Mouse (Mus musculus) right cerebral cortex, postnatal 25 days (tissue): Measurements from ENCODE around the gene Cybrd1.

Experiments used
- DNase-seq: peaks from one replicate; pipeline ENCODE4 v3.0.0; 2022

Cybrd1 gene

GRCm38 (mm10) chr2:71123591-71123990 lies 5.9 kb downstream of the Cybrd1 start:
- DNase-seq = no peak

- no peak for DNase-seq
These were observed 10.2 kb downstream of the Cybrd1 start for GRCm38 (mm10) chr2:71127779-71128534.

- no peak for DNase-seq
These were observed 12.6 kb downstream of the Cybrd1 start for GRCm38 (mm10) chr2:71130366-71130765.

GRCm38 (mm10) chr2:71131866-71132496 lies 14.3 kb downstream of the Cybrd1 start:
- no peak for DNase-seq

- no peak for DNase-seq
These were observed 16.4 kb downstream of the Cybrd1 start for GRCm38 (mm10) chr2:71134041-71134505.

GRCm38 (mm10) chr2:71134836-71135235 lies 17.1 kb downstream of the Cybrd1 start:
- DNase-seq = no peak

GRCm38 (mm10) chr2:71140622-71141021 lies 22.9 kb downstream of the Cybrd1 start:
- no peak for DNase-seq

GRCm38 (mm10) chr2:71142410-71142809 lies 24.7 kb downstream of the Cybrd1 start:
- DNase-seq = no peak

- no peak for DNase-seq
These were observed 28.1 kb downstream of the Cybrd1 start for GRCm38 (mm10) chr2:71145853-71146252.

GRCm38 (mm10) chr2:71146266-71146665 lies 28.5 kb downstream of the Cybrd1 start:
- no peak for DNase-seq

- DNase-seq = no peak
These were observed 30.1 kb downstream of the Cybrd1 start for GRCm38 (mm10) chr2:71147816-71148215.

- no peak for DNase-seq
These were observed 34.4 kb downstream of the Cybrd1 start for GRCm38 (mm10) chr2:71152170-71152569.

- peak; percentile 60 for DNase-seq
These were observed 37.8 kb downstream of the Cybrd1 start for GRCm38 (mm10) chr2:71155486-71155885.

GRCm38 (mm10) chr2:71156446-71156845 lies 38.7 kb downstream of the Cybrd1 start:
- no peak for DNase-seq

- DNase-seq = no peak
These were observed 40.2 kb downstream of the Cybrd1 start for GRCm38 (mm10) chr2:71157881-71158280.

GRCm38 (mm10) chr2:71159576-71160306 lies 42.0 kb downstream of the Cybrd1 start:
- no peak for DNase-seq

GRCm38 (mm10) chr2:71160307-71160861 lies 42.7 kb downstream of the Cybrd1 start:
- DNase-seq = peak; percentile 7

- DNase-seq = no peak
These were observed 43.8 kb downstream of the Cybrd1 start for GRCm38 (mm10) chr2:71161558-71161957.

GRCm38 (mm10) chr2:71162831-71163621 lies 45.3 kb downstream of the Cybrd1 start:
- no peak for DNase-seq

- DNase-seq = no peak
These were observed 49.5 kb downstream of the Cybrd1 start for GRCm38 (mm10) chr2:71167211-71167610.

GRCm38 (mm10) chr2:71168461-71169021 lies 50.8 kb downstream of the Cybrd1 start:
- DNase-seq = no peak

GRCm38 (mm10) chr2:71173031-71173430 lies 55.3 kb downstream of the Cybrd1 start:
- DNase-seq = no peak
